Mouse (Mus musculus): Measurements from ENCODE around the gene Rasgef1b. TPM values are rescaled to one million over a fixed set of nuclear protein-coding genes. Genes with fewer than 3 reads are reported as not detected.

Gene Rasgef1b
- total and polyA plus RNA-seq, 3 experiments, result 0.17 to 0.26 (median 0.21) TPM

DNA sequence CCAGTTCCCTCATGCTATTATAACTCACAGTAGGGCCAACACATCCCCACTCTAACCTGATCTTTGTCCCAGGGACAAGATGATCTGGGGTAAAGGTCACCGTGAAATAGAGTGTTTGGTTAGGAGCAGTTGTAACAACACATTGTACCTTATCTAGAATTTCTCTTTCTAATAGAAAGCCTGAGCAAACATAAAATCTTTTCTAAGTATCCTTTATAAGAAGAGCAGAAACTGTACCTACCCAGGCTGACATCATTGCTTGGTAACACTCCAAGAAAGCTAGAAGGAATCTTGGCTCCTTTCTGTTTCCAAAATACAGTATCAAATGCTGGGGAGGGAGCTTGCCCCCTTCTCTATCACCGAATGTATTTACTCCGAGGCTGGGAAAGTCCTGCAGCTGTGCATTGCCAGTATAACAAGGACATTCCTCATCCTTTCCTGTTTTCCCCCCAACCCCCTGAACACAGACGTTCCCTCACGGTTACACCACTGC is 374.2 kb downstream of the Rasgef1b start:
- no peak overlapping the region for H3K9ac ChIP-seq (ENCODE audit: insufficient read depth, low read depth)
- H3K4me2 ChIP-seq (ENCODE audit: insufficient read depth, low read depth, poor library complexity, severe bottlenecking), result no peak overlapping the region
- dilution Hi-C loops (cut with MboI; ENCODE audit: extremely low pct_ligation_motif_present, extremely low pct_unique_long_range_greater_than_20kb, low sequenced_read_pairs) (no loop called here), in situ Hi-C loops (cut with MboI; ENCODE audit: low pct_ligation_motif_present, low pct_unique_long_range_greater_than_20kb, low sequenced_read_pairs) (no loop called here)
- H3K9me3 ChIP-seq (replicated peaks; ENCODE audit: low read length), result no peaks in the 10 kb centered on the region
- no peaks in the 10 kb centered on the region for H3K79me2 ChIP-seq (replicated peaks; ENCODE audit: control insufficient read depth, extremely low read depth, insufficient read depth, poor library complexity, severe bottlenecking)
- TF ChIP-seq SMC3 (IDR thresholded peaks at IDR 0.05; ENCODE audit: low read depth, low read length), result no peak
- TF ChIP-seq MAX (IDR thresholded peaks at IDR 0.05; ENCODE audit: low read length), result no peak
- no peak for TF ChIP-seq ELF1 (IDR thresholded peaks at IDR 0.05; ENCODE audit: low read depth, low read length)
- TF ChIP-seq POLR2AphosphoS2 (IDR thresholded peaks at IDR 0.05; ENCODE audit: low read depth, low read length), result no peak
- H3K4me3 ChIP-seq (replicated peaks in 1 of 3; ENCODE audit: low read depth in 2 of 3, low read length in 2 of 3, poor library complexity in 1 of 3), result no peak overlapping the region
- no peak overlapping the region for H3K27ac ChIP-seq (ENCODE audit: insufficient read depth, low read depth)
- DNase-seq (ENCODE audit: extremely low read depth), result no peak
- H3K36me3 ChIP-seq (replicated peaks in 1 of 2; ENCODE audit: control insufficient read depth in 1 of 2, insufficient read depth in 1 of 2, low read length in 1 of 2), result no peaks in the 10 kb centered on the region
- no peaks in the 10 kb centered on the region for H3K4me1 ChIP-seq (ENCODE audit: control insufficient read depth in 1 of 2, insufficient read depth in 2 of 2)
- no peaks in the 10 kb centered on the region for H3K27me3 ChIP-seq (replicated peaks)

DNA sequence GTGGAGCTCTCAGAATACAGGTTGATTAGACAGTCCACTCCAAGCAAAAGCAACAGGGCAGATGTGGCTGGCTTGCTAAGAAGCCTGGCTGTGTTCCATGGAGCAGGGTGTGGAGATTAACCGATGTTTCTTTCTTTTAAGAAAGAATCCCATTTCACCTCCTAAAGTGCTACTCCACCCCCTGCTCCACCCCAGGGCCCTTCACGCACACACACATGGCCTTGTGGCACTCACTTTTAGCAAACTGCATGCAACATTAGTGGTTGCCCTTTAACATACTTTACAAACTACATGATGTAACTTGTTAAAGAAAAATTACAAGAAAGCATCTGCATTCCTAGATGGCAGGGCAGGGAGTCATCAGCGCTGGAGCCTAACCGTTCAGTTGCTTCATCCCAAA is 378.8 kb downstream of the Rasgef1b start:
- no peaks in the 10 kb centered on the region for H3K4me1 ChIP-seq (ENCODE audit: control insufficient read depth in 1 of 2, insufficient read depth in 2 of 2)
- no peaks in the 10 kb centered on the region for H3K9me3 ChIP-seq (replicated peaks; ENCODE audit: low read length)
- no peak overlapping the region for H3K27ac ChIP-seq (ENCODE audit: insufficient read depth, low read depth)
- DNase-seq (ENCODE audit: extremely low read depth), result no peak
- H3K4me2 ChIP-seq (ENCODE audit: insufficient read depth, low read depth, poor library complexity, severe bottlenecking), result no peak overlapping the region
- H3K36me3 ChIP-seq (replicated peaks in 1 of 2; ENCODE audit: control insufficient read depth in 1 of 2, insufficient read depth in 1 of 2, low read length in 1 of 2), result no peaks in the 10 kb centered on the region
- in situ Hi-C loops (cut with MboI; ENCODE audit: low pct_ligation_motif_present, low pct_unique_long_range_greater_than_20kb, low sequenced_read_pairs) (no loop called here), dilution Hi-C loops (cut with MboI; ENCODE audit: extremely low pct_ligation_motif_present, extremely low pct_unique_long_range_greater_than_20kb, low sequenced_read_pairs) (no loop called here)
- no peak overlapping the region for H3K9ac ChIP-seq (ENCODE audit: insufficient read depth, low read depth)
- TF ChIP-seq HCFC1 (IDR thresholded peaks at IDR 0.05; ENCODE audit: low read depth, low read length), result no peak
- no peak for TF ChIP-seq MAZ (IDR thresholded peaks at IDR 0.05; ENCODE audit: low read depth, low read length)
- no peak for TF ChIP-seq ZMIZ1 (IDR thresholded peaks at IDR 0.05; ENCODE audit: low read depth, low read length)
- TF ChIP-seq GABPA (IDR thresholded peaks at IDR 0.05; ENCODE audit: insufficient replicate concordance, low read depth, low read length), result no peak
- no peak for TF ChIP-seq ETS1 (conservative IDR thresholded peaks at IDR 0.05; ENCODE audit: low read depth, low read length)
- no peak for TF ChIP-seq TCF12 (IDR thresholded peaks at IDR 0.05; ENCODE audit: low read depth, low read length)
- TF ChIP-seq CHD1 (IDR thresholded peaks at IDR 0.05; ENCODE audit: low read depth, low read length), result no peak
- no peak for TF ChIP-seq JUND (conservative IDR thresholded peaks at IDR 0.05; ENCODE audit: low read depth, low read length)
- TF ChIP-seq NRF1 (IDR thresholded peaks at IDR 0.05; ENCODE audit: low read depth, low read length), result no peak
- TF ChIP-seq MXI1 (IDR thresholded peaks at IDR 0.05; ENCODE audit: low read depth, low read length), result no peak
- TF ChIP-seq IRF4 (IDR thresholded peaks at IDR 0.05; ENCODE audit: low read depth, low read length), result no peak
- TF ChIP-seq USF2 (conservative IDR thresholded peaks at IDR 0.05; ENCODE audit: low read depth, low read length), result no peak
- TF ChIP-seq POLR2A (IDR thresholded peaks at IDR 0.05; ENCODE audit: low read depth, low read length), result no peak
- no peaks in the 10 kb centered on the region for H3K27me3 ChIP-seq (replicated peaks)
- no peak overlapping the region for H3K4me3 ChIP-seq (replicated peaks in 1 of 3; ENCODE audit: low read depth in 2 of 3, low read length in 2 of 3, poor library complexity in 1 of 3)
- H3K79me2 ChIP-seq (replicated peaks; ENCODE audit: control insufficient read depth, extremely low read depth, insufficient read depth, poor library complexity, severe bottlenecking), result no peaks in the 10 kb centered on the region
